Mouse (Mus musculus): ENCODE data around the gene Swap70.
"Not testable (repeated sequence)": the region's sequence is repeated elsewhere in the genome, so short reads cannot be mapped to it uniquely, and the experiment has no call there.

Swap70 gene

GRCm38 (mm10) chr7:110221586-110222481 lies at the start of gene Swap70:
Gene Swap70 (plus strand): TSS chr7:110221711.
- no peak for DNase-seq (ENCODE audit: low read depth, low spot score)

GRCm38 (mm10) chr7:110179208-110179607 lies 42.3 kb upstream of the Swap70 start:
- no peak for DNase-seq (ENCODE audit: low read depth, low spot score)

GRCm38 (mm10) chr7:110180613-110181012 lies 40.9 kb upstream of the Swap70 start:
- no peak for DNase-seq (ENCODE audit: low read depth, low spot score)

- DNase-seq (ENCODE audit: low read depth, low spot score) = no peak
Measured at GRCm38 (mm10) chr7:110181446-110181845, 40.1 kb upstream of the Swap70 start.

GRCm38 (mm10) chr7:110184608-110185007 lies 36.9 kb upstream of the Swap70 start:
- no peak for DNase-seq (ENCODE audit: low read depth, low spot score)

- DNase-seq (ENCODE audit: low read depth, low spot score) = no peak
Measured at GRCm38 (mm10) chr7:110189951-110190350, 31.6 kb upstream of the Swap70 start.

- DNase-seq (ENCODE audit: low read depth, low spot score) = no peak
Measured at GRCm38 (mm10) chr7:110193186-110193585, 28.3 kb upstream of the Swap70 start.

GRCm38 (mm10) chr7:110197176-110197575 lies 24.3 kb upstream of the Swap70 start:
- no peak for DNase-seq (ENCODE audit: low read depth, low spot score)

- DNase-seq (ENCODE audit: low read depth, low spot score) = no peak
Measured at GRCm38 (mm10) chr7:110201933-110202332, 19.6 kb upstream of the Swap70 start.

- no peak for DNase-seq (ENCODE audit: low read depth, low spot score)
Measured at GRCm38 (mm10) chr7:110204208-110204607, 17.3 kb upstream of the Swap70 start.

GRCm38 (mm10) chr7:110208341-110208740 lies 13.2 kb upstream of the Swap70 start:
- no peak for DNase-seq (ENCODE audit: low read depth, low spot score)

GRCm38 (mm10) chr7:110209422-110209821 lies 12.1 kb upstream of the Swap70 start:
- DNase-seq (ENCODE audit: low read depth, low spot score) = no peak

- DNase-seq (ENCODE audit: low read depth, low spot score) = no peak
Measured at GRCm38 (mm10) chr7:110211025-110211424, 10.5 kb upstream of the Swap70 start.

- no peak for DNase-seq (ENCODE audit: low read depth, low spot score)
Measured at GRCm38 (mm10) chr7:110214882-110215281, 6.6 kb upstream of the Swap70 start.

GRCm38 (mm10) chr7:110221051-110221585 lies 393 bp upstream of the Swap70 start:
- DNase-seq (ENCODE audit: low read depth, low spot score) = no peak

- DNase-seq (ENCODE audit: low read depth, low spot score) = no peak
Measured at GRCm38 (mm10) chr7:110222583-110223182, 1.2 kb downstream of the Swap70 start.

GRCm38 (mm10) chr7:110223727-110224510 lies 2.4 kb downstream of the Swap70 start:
- no peak for DNase-seq (ENCODE audit: low read depth, low spot score)

GRCm38 (mm10) chr7:110226484-110226883 lies 5.0 kb downstream of the Swap70 start:
- DNase-seq (ENCODE audit: low read depth, low spot score) = no peak

- DNase-seq (ENCODE audit: low read depth, low spot score) = no peak
Measured at GRCm38 (mm10) chr7:110229967-110230366, 8.5 kb downstream of the Swap70 start.

- not testable (repeated sequence) for DNase-seq (ENCODE audit: low read depth, low spot score)
Measured at GRCm38 (mm10) chr7:110231127-110231526, 9.6 kb downstream of the Swap70 start.

- no peak for DNase-seq (ENCODE audit: low read depth, low spot score)
Measured at GRCm38 (mm10) chr7:110236085-110236484, 14.6 kb downstream of the Swap70 start.

GRCm38 (mm10) chr7:110237451-110237836 lies 15.9 kb downstream of the Swap70 start:
- DNase-seq (ENCODE audit: low read depth, low spot score) = no peak
